Mouse (Mus musculus) lung, postnatal 25 days (tissue): Measurements from ENCODE around the gene Slc25a42.

Experiments used
- DNase-seq: peaks from one replicate; pipeline ENCODE4 v3.0.0; 2022; ENCODE audit warnings: low spot score

Slc25a42 gene

GRCm38 (mm10) chr8:70215092-70215491 lies 3.0 kb upstream of the Slc25a42 start:
- DNase-seq = no peak

GRCm38 (mm10) chr8:70214411-70214810 lies 2.3 kb upstream of the Slc25a42 start:
- DNase-seq = no peak

GRCm38 (mm10) chr8:70211726-70212111 lies 386 bp downstream of the Slc25a42 start:
- DNase-seq = no peak

- no peak for DNase-seq
Measured at GRCm38 (mm10) chr8:70211275-70211674, 830 bp downstream of the Slc25a42 start.

GRCm38 (mm10) chr8:70210538-70210937 lies 1.6 kb downstream of the Slc25a42 start:
- DNase-seq = no peak

GRCm38 (mm10) chr8:70208130-70208529 lies 4.0 kb downstream of the Slc25a42 start:
- DNase-seq = no peak

GRCm38 (mm10) chr8:70204757-70205156 lies 7.3 kb downstream of the Slc25a42 start:
- DNase-seq = no peak

GRCm38 (mm10) chr8:70203072-70203471 lies 9.0 kb downstream of the Slc25a42 start:
- no peak for DNase-seq

GRCm38 (mm10) chr8:70201417-70201816 lies 10.7 kb downstream of the Slc25a42 start:
- DNase-seq = no peak

GRCm38 (mm10) chr8:70200098-70200681 lies 11.9 kb downstream of the Slc25a42 start:
- peak; percentile 70 for DNase-seq

- no peak for DNase-seq
Measured at GRCm38 (mm10) chr8:70197603-70198002, 14.5 kb downstream of the Slc25a42 start.

- DNase-seq = no peak
Measured at GRCm38 (mm10) chr8:70195762-70196161, 16.3 kb downstream of the Slc25a42 start.

GRCm38 (mm10) chr8:70194191-70194590 lies 17.9 kb downstream of the Slc25a42 start:
- no peak for DNase-seq

- DNase-seq = no peak
Measured at GRCm38 (mm10) chr8:70193238-70193637, 18.9 kb downstream of the Slc25a42 start.

GRCm38 (mm10) chr8:70188707-70189106 lies 23.4 kb downstream of the Slc25a42 start:
- DNase-seq = no peak

- DNase-seq = no peak
Measured at GRCm38 (mm10) chr8:70183194-70183593, 28.9 kb downstream of the Slc25a42 start.

GRCm38 (mm10) chr8:70181903-70182252 lies 30.2 kb downstream of the Slc25a42 start:
- DNase-seq = no peak

GRCm38 (mm10) chr8:70181212-70181902 lies 30.7 kb downstream of the Slc25a42 start:
- no peak for DNase-seq

GRCm38 (mm10) chr8:70179082-70179481 lies 33.0 kb downstream of the Slc25a42 start:
- no peak for DNase-seq

GRCm38 (mm10) chr8:70178231-70178630 lies 33.9 kb downstream of the Slc25a42 start:
- no peak for DNase-seq

- DNase-seq = no peak
Measured at GRCm38 (mm10) chr8:70174079-70174478, 38.0 kb downstream of the Slc25a42 start.

GRCm38 (mm10) chr8:70173320-70173719 lies 38.8 kb downstream of the Slc25a42 start:
- no peak for DNase-seq

- DNase-seq = peak; percentile 95
Measured at GRCm38 (mm10) chr8:70172043-70172681, 39.9 kb downstream of the Slc25a42 start, which contains the start of gene Tmem161a. Gene Tmem161a, plus strand, starts transcription at chr8:70172356.
